Mouse (Mus musculus) right cerebral cortex, postnatal 10 days (tissue): ENCODE measurements at regions not wholly inside any gene's neighbourhood (a gene's known extent, or its start where the extent isn't known, plus 50 kb on each side); places are given as distances from the start of the nearest gene placed in this dataset.

Experiments used
- DNase-seq, 2 experiments: peaks; one replicate each; pipeline ENCODE4 v3.0.0; 2021; ENCODE audit warnings: low spot score in 2 of 2

DNA sequence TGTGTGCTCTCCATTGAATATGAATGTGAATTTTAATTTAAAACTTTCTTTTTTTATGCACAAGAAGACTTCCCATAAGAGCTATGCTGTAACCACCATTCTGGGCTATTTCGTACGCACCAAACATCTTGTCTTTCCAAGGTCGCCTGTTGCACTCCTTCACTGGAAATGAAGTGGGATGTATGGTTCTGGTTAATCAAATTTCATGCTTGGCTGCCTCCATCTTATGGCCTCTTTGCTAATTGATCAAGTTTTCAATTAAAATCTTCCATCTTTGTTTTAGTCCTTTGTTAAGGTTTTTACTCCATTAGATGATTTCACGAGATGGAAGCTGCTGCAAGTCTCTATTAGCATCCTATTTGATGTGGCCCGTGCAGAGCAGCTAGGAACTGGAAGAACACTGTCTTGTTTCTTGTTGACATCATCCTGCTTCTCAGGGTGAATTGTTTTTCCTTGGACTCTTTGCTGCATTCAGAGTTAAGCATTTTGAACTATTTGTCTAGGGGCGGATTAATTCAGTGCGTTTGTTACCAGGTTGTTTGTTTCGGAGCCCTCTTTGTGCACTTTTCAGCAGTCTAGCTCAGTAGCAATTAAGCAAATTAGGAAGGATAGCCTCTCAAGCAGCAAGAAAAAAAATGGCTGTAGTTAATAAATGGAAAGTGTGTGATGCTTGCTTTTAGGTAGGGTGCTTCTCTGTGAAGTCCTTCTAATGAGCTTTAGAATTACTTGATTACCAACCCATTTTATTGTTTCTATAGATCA lies 147.4 kb upstream of the Alcam start:
- no peak for DNase-seq

DNA sequence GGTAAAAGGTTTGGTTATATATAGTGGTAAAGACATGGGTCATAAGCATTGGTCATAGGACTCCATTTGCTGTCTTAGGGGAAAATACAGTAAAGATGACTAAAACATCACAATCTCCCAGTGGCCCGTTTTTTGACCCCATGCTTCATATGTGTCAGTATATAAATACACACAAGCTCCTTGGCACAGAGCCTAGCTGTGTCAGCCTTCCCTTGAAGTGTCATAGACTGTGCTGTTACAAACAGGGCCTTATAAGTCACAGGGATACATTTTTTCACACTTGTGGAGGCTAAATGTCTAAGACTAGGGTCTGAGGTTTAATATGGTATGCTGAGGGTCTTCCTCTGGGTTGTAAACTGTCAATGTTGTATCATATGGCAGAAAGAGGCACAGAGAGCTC lies 144.4 kb upstream of the Alcam start:
- no peak for DNase-seq

DNA sequence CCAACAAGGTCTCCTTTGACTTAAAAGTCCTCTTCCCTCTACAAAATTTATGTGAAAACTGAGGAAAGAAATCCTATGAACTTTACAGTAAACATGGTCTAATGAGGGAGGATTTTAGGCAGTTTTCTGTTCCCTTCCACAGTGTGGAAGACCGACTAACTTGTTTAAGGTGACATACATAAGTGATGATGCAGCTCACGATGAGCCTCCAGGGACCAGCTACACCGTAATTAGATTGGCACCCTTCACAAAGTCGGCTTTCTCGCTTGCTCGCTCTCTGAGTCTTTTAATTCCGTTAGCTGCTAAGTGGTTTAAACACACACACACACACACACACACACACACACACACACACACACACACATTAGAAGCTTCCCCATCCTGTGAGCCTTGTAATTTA lies 143.3 kb upstream of the Alcam start:
- DNase-seq, result no peak

DNA sequence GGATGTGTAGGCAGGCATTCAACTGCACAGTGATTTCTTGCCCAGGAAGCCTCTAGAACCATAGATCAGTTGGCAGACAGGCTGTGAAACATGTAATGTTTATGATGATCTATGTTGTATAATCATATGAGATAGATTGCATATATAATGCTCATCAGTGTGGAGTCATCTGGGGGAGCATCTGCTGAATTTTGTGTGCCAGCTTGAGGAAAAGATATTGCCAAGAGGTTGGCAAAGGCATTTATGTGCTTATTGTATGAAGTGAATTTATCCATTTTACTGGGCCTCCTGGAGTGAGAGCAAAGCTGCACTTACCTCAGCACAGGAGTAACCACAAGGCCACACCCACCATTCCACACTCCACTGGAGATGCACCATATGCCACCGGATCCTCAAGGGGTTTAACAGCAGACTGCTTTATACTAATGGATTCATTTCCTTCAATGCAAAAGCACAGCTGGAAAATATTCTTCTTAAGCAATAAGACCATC lies 134.5 kb upstream of the Alcam start:
- DNase-seq, result peak; percentile 35 to 37

DNA sequence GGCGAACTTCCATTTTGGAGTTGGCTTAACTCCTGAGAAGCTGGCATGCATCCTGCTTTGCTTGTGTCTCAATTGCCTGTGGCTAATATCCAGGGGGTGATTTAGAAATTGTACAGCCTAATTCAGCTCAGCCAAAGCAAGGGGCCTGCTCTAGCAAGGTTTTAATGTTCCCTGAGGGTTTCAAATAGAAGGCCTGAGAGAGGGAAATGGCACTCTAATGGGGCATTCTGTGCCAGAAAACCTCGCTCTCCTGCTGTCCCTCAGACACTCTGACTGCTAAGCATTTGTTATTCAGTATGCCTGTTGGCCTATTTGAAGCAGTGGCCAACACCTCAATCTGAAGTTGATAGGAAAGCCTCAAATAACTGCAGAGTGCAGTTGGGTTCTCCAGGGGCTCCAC lies 115.2 kb upstream of the Alcam start:
- peak; percentile 45 to 57 for DNase-seq

- no peak for DNase-seq
Observed at GRCm38 (mm10) chr16:52536278-52536677, 82.4 kb upstream of the Alcam start.

DNA sequence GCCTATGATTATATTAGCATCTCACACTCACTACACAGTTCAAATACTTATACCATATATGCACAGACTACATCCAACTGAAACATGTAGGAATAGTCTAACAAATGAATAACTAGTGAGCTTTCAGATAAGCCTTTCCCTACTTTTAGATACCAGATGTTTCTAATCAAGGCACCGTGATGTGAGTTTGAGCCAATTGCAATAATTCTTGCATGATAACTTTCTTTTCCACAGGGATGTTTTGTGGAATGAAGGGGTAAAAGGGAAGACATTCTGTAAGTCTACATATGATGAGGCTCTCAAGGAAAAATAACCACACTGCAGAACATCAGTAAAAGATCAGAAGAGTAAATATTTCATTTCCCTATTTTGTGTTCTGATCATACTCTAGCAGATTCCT lies 80.7 kb upstream of the Alcam start:
- DNase-seq, result no peak

DNA sequence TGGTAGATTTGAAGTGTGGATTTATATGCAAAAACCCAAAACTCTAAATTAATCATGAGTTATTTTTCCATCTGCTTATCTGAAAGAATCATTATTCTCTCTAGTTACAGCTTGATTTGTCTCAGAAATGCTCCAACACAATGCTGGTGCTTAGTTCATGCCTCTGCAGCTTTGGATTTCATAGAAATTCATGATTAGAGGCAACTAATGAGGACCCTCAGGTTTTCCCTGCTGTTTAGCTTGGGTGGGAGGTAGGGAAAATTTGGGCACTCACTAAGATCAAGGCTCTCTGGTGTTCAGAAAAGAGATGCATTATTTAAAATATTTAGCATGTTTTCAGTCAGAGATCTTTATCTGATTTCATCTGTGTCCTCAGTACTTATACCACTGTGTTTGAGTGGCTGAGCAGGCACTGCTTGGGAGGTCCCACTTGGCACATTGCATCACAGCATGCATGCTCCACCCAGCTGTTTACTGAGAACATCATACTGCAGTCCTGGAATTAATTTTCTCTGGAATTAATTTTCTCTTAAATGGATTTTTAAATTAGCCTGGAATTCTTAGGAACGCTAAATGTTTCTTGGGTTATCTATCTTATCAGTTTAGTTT lies 78.7 kb upstream of the Alcam start:
- DNase-seq, result no peak

GRCm38 (mm10) chr16:52513546-52514409 lies 59.9 kb upstream of the Alcam start:
- DNase-seq, result no peak

DNA sequence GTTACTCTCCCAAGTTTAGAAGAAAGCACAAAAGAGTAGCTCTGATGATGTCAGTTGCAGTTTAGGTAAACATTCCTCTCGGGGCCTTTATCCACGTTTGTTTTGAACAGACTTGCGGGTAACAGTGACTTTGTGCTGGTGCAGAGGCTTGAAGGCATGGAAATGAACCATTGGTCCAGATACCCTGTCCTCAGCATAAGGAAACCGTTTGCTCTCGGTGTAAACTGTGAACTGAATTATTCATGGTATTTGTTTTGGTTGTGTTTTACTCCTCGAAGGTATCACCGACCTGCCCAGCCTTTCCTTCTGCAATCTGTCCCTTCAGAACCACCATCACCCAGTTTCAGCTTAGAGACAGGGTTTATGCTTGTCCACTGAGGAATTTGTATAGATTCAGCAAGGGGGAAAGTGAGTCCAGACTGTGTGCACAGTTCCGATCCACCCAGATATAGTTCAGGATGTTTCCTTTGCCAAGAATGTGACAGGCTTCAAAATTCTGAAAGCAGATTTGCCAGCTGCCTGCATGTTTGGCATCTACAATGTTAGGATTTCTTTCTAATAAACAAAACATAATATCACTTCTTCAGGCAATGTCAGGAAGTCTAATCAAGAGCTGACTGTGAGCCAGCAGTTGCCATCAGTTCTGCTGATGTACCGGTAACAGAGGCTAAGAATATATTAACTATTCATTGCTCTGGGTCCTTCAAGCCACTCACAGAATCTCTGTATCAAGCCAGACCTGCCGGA lies 54.9 kb upstream of the Alcam start:
- peak in 1 of 2 experiments; percentile 21 for DNase-seq
